15 mouse cellular contexts compared by ENCODE assay signal in genomic region chr17:86243109-86243527, GRCm38 (mm10).
DNase-seq lines count a peak whose midpoint lies in the region; ATAC-seq lines count a peak whose summit lies in the region.
"Had no signal": no experiment of that assay in that cellular context is flagged by ENCODE, and none has a peak within 500 bp of the region (broad histone marks: within the 10 kb centered on the region; RNA-seq: fewer than 3 reads in every experiment).

No protein-coding gene starts in this region.

- WGBS in midbrain, embryonic 14.5 days: 91% methylated on average over 16 of the region's 16 CpGs

- ATAC-seq in common myeloid progenitor, adult 5-6 weeks (replicated peaks; ENCODE audit: low read depth, poor library complexity, severe bottlenecking): peak; percentile 95
- peak; percentile 86 for ATAC-seq in megakaryocyte-erythroid progenitor cell, adult 5-6 weeks (replicated peaks; ENCODE audit: low FRiP score, low TSS enrichment, poor library complexity, severe bottlenecking)
- no peak for ATAC-seq in midbrain, embryonic 14.5 days (ENCODE audit: low FRiP score, low TSS enrichment)
- ATAC-seq: intestine, embryonic 15.5 days had no signal

- no peaks in the 10 kb centered on the region for H3K36me3 ChIP-seq in midbrain, embryonic 14.5 days (ENCODE audit: control insufficient read depth, insufficient read depth, low read length)
- H3K36me3 ChIP-seq: heart, embryonic 12.5 days; intestine, embryonic 15.5 days; limb, embryonic 10.5 days; liver, embryonic 13.5 days had no signal

- H3K27ac ChIP-seq in midbrain, embryonic 14.5 days (replicated peaks; ENCODE audit: low read depth, low read length): no peak overlapping the region
- H3K27ac ChIP-seq: intestine, embryonic 15.5 days; limb, embryonic 10.5 days; liver, embryonic 13.5 days had no signal

- peak; percentile 26 for DNase-seq in spleen, adult 12 weeks (ENCODE audit: low spot score)
- no peak for DNase-seq in spleen, postnatal 14 days (ENCODE audit: low spot score in 2 of 2)
- no peak for DNase-seq in midbrain, embryonic 14.5 days
- DNase-seq in testis, postnatal 10 days (ENCODE audit: low spot score): no peak
- DNase-seq in thymus, postnatal 4 days: no peak
- DNase-seq: adrenal gland, postnatal 14 days; kidney, postnatal 25 days; liver, embryonic 13.5 days; right cerebral cortex, postnatal 25 days had no signal

- no peak overlapping the region for H3K4me2 ChIP-seq in midbrain, embryonic 14.5 days (ENCODE audit: low read length)
- H3K4me2 ChIP-seq: heart, embryonic 12.5 days; intestine, embryonic 15.5 days; liver, embryonic 13.5 days had no signal

- H3K9ac ChIP-seq in midbrain, embryonic 14.5 days (replicated peaks; ENCODE audit: low read length): no peak overlapping the region
- H3K9ac ChIP-seq: heart, embryonic 12.5 days; intestine, embryonic 15.5 days; liver, embryonic 13.5 days had no signal

- no peaks in the 10 kb centered on the region for H3K27me3 ChIP-seq in midbrain, embryonic 14.5 days (ENCODE audit: control insufficient read depth, insufficient read depth, low read length)
- H3K27me3 ChIP-seq: heart, embryonic 12.5 days; intestine, embryonic 15.5 days; liver, embryonic 13.5 days had no signal

- H3K9me3 ChIP-seq in midbrain, embryonic 14.5 days (ENCODE audit: control insufficient read depth, low read length): no peaks in the 10 kb centered on the region
- H3K9me3 ChIP-seq: heart, embryonic 12.5 days; intestine, embryonic 15.5 days; limb, embryonic 10.5 days; liver, embryonic 13.5 days had no signal

- H3K4me3 ChIP-seq in midbrain, embryonic 14.5 days (replicated peaks; ENCODE audit: low read depth, low read length): no peak overlapping the region
- H3K4me3 ChIP-seq: heart, embryonic 12.5 days; intestine, embryonic 15.5 days; limb, embryonic 10.5 days; liver, embryonic 13.5 days; myocyte had no signal

- no peaks in the 10 kb centered on the region for H3K4me1 ChIP-seq in midbrain, embryonic 14.5 days (ENCODE audit: control insufficient read depth, insufficient read depth, low read length)
- H3K4me1 ChIP-seq: intestine, embryonic 15.5 days; liver, embryonic 13.5 days had no signal
